Mouse (Mus musculus): Measurements from ENCODE around the gene Xrcc5. TPM values are rescaled to one million over a fixed set of nuclear protein-coding genes. Genes with fewer than 3 reads are reported as not detected.

Xrcc5 gene
- polyA plus RNA-seq, 1 experiment from 2014 or later: 14.0 TPM

GRCm38 (mm10) chr1:72383056-72383455, 75.8 kb downstream of the Xrcc5 start:
- no peaks in the 10 kb centered on the region for H3K9me3 ChIP-seq (ENCODE audit: control insufficient read depth)
- no peaks in the 10 kb centered on the region for H3K27me3 ChIP-seq (replicated peaks; ENCODE audit: control insufficient read depth, insufficient read depth, low read length)
- H3K4me3 ChIP-seq (ENCODE audit: low read depth, low read length): no peak overlapping the region
- no peak overlapping the region for H3K4me2 ChIP-seq (replicated peaks; ENCODE audit: low read depth)
- ATAC-seq: no peak
- no peaks in the 10 kb centered on the region for H3K36me3 ChIP-seq (ENCODE audit: control insufficient read depth, insufficient read depth)
- no peak overlapping the region for H3K9ac ChIP-seq (ENCODE audit: low read depth, low read length)
- H3K4me1 ChIP-seq (replicated peaks; ENCODE audit: control insufficient read depth, insufficient read depth, low read length): no peaks in the 10 kb centered on the region
- TF ChIP-seq CTCF (IDR thresholded peaks at IDR 0.05; ENCODE audit: low read depth): no peak
- H3K27ac ChIP-seq (ENCODE audit: low read depth, low read length): no peak overlapping the region
- WGBS: 79% methylated on average over 7 of the region's 7 CpGs

GRCm38 (mm10) chr1:72383651-72384050, 76.4 kb downstream of the Xrcc5 start:
- Histone ChIP-seq H3K36me3 (ENCODE audit: control insufficient read depth, insufficient read depth) (no peaks in the 10 kb centered on the region), H3K27me3 (replicated peaks; ENCODE audit: control insufficient read depth, insufficient read depth, low read length) (no peaks in the 10 kb centered on the region), H3K9me3 (ENCODE audit: control insufficient read depth) (no peaks in the 10 kb centered on the region), H3K4me1 (replicated peaks; ENCODE audit: control insufficient read depth, insufficient read depth, low read length) (no peaks in the 10 kb centered on the region), H3K27ac (ENCODE audit: low read depth, low read length) (no peak overlapping the region), H3K4me2 (replicated peaks; ENCODE audit: low read depth) (no peak overlapping the region), H3K9ac (ENCODE audit: low read depth, low read length) (no peak overlapping the region), H3K4me3 (ENCODE audit: low read depth, low read length) (no peak overlapping the region)
- WGBS: 88% methylated on average over 5 of the region's 5 CpGs
- no peak for ATAC-seq
- TF ChIP-seq CTCF (IDR thresholded peaks at IDR 0.05; ENCODE audit: low read depth): no peak; the same call in 1 of the 2 replicates

- no peaks in the 10 kb centered on the region for H3K4me1 ChIP-seq (replicated peaks; ENCODE audit: control insufficient read depth, insufficient read depth, low read length)
- no peak for ATAC-seq
- H3K9ac ChIP-seq (ENCODE audit: low read depth, low read length): no peak overlapping the region
- 93% methylated on average over 4 of the region's 4 CpGs for WGBS
- 0 out of 2 replicates have a peak, but pooled peaks cover 7% of the 10 kb centered on the region for H3K36me3 ChIP-seq (ENCODE audit: control insufficient read depth, insufficient read depth)
- H3K9me3 ChIP-seq (ENCODE audit: control insufficient read depth): no peaks in the 10 kb centered on the region
- no peak overlapping the region for H3K27ac ChIP-seq (ENCODE audit: low read depth, low read length)
- H3K4me2 ChIP-seq (replicated peaks; ENCODE audit: low read depth): no peak overlapping the region
- H3K4me3 ChIP-seq (ENCODE audit: low read depth, low read length): no peak overlapping the region
- no peaks in the 10 kb centered on the region for H3K27me3 ChIP-seq (replicated peaks; ENCODE audit: control insufficient read depth, insufficient read depth, low read length)
- no peak for TF ChIP-seq CTCF (IDR thresholded peaks at IDR 0.05; ENCODE audit: low read depth)
Measured at GRCm38 (mm10) chr1:72390420-72390819, 83.2 kb downstream of the Xrcc5 start.

GRCm38 (mm10) chr1:72399720-72400401, 92.6 kb downstream of the Xrcc5 start:
- peak; percentile 43; the same call in 1 of the 2 replicates for ATAC-seq
- TF ChIP-seq CTCF (IDR thresholded peaks at IDR 0.05; ENCODE audit: low read depth): no peak

DNA sequence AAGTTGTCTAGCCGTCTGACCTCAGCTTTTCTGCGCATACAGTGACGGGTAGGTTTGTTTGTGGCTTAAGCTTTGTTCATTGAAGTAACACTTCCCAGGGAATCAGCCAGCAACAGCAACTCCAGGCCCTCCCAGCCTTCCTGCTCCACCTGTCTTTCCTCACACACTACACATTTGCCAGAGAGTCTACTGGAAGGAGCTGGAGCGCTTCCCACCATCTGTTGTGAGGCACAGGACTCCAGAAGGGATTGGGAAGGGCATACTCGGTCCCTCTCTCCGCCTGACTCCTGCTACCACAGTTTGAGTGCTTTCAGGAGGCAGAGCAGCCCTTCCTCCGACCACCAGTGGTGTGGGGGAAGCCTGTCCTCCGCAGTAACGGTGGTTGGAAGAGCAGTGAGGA, 93.4 kb downstream of the Xrcc5 start:
- WGBS: 76% methylated on average over 9 of the region's 9 CpGs
- TF ChIP-seq CTCF (IDR thresholded peaks at IDR 0.05; ENCODE audit: low read depth): no peak
- no peak overlapping the region for H3K4me3 ChIP-seq (ENCODE audit: low read depth, low read length)
- H3K9me3 ChIP-seq (ENCODE audit: control insufficient read depth): no peaks in the 10 kb centered on the region
- no peak for ATAC-seq
- H3K4me2 ChIP-seq (replicated peaks; ENCODE audit: low read depth): no peak overlapping the region
- H3K4me1 ChIP-seq (replicated peaks; ENCODE audit: control insufficient read depth, insufficient read depth, low read length): no peaks in the 10 kb centered on the region
- no peaks in the 10 kb centered on the region for H3K36me3 ChIP-seq (ENCODE audit: control insufficient read depth, insufficient read depth)
- H3K27ac ChIP-seq (ENCODE audit: low read depth, low read length): no peak overlapping the region
- no peaks in the 10 kb centered on the region for H3K27me3 ChIP-seq (replicated peaks; ENCODE audit: control insufficient read depth, insufficient read depth, low read length)
- H3K9ac ChIP-seq (ENCODE audit: low read depth, low read length): no peak overlapping the region

More at GRCm38 (mm10) chr1:72399720-72400401, 92.6 kb downstream of the Xrcc5 start:
- H3K4me3 ChIP-seq (ENCODE audit: low read depth, low read length): no peak overlapping the region
- no peaks in the 10 kb centered on the region for H3K27me3 ChIP-seq (replicated peaks; ENCODE audit: control insufficient read depth, insufficient read depth, low read length)
- 63% methylated on average over 8 of the region's 8 CpGs for WGBS
- H3K36me3 ChIP-seq (ENCODE audit: control insufficient read depth, insufficient read depth): 0 out of 2 replicates have a peak, but pooled peaks cover 4% of the 10 kb centered on the region
- no peak overlapping the region for H3K27ac ChIP-seq (ENCODE audit: low read depth, low read length)
- no peak overlapping the region for H3K9ac ChIP-seq (ENCODE audit: low read depth, low read length)
- H3K4me1 ChIP-seq (replicated peaks; ENCODE audit: control insufficient read depth, insufficient read depth, low read length): no peaks in the 10 kb centered on the region
- no peaks in the 10 kb centered on the region for H3K9me3 ChIP-seq (ENCODE audit: control insufficient read depth)
- H3K4me2 ChIP-seq (replicated peaks; ENCODE audit: low read depth): no peak overlapping the region

GRCm38 (mm10) chr1:72401331-72402069, 94.3 kb downstream of the Xrcc5 start:
- Histone ChIP-seq H3K4me1 (replicated peaks; ENCODE audit: control insufficient read depth, insufficient read depth, low read length) (no peaks in the 10 kb centered on the region), H3K27me3 (replicated peaks; ENCODE audit: control insufficient read depth, insufficient read depth, low read length) (no peaks in the 10 kb centered on the region), H3K36me3 (ENCODE audit: control insufficient read depth, insufficient read depth) (no peaks in the 10 kb centered on the region), H3K9me3 (ENCODE audit: control insufficient read depth) (no peaks in the 10 kb centered on the region), H3K9ac (ENCODE audit: low read depth, low read length) (no peak overlapping the region), H3K27ac (ENCODE audit: low read depth, low read length) (no peak overlapping the region), H3K4me2 (replicated peaks; ENCODE audit: low read depth) (no peak overlapping the region), H3K4me3 (ENCODE audit: low read depth, low read length) (no peak overlapping the region)
- ATAC-seq: no peak
- TF ChIP-seq CTCF (IDR thresholded peaks at IDR 0.05; ENCODE audit: low read depth): no peak
- 60% methylated on average over 8 of the region's 8 CpGs for WGBS

Data from intestine, postnatal 0 days (tissue).